Mouse (Mus musculus) forebrain, embryonic 15.5 days (tissue): ENCODE measurements at regions not wholly inside any gene's neighbourhood (a gene's known extent, or its start where the extent isn't known, plus 50 kb on each side); places are given as distances from the start of the nearest gene placed in this dataset.

ENCODE experiments used
- ATAC-seq: fragments of 200-750 bp; cut with Nextera tagmentation; replicated peaks from 2 replicates; pipeline ENCODE4 v1.8.0; 2017; ENCODE audit warnings: mild to moderate bottlenecking, moderate TSS enrichment, moderate library complexity
- H3K27ac ChIP-seq: fragments of 300-500 bp; sonication (generic); replicated peaks from 2 replicates; pipeline ENCODE4 v1.5.1; 2015; ENCODE audit warnings: mild to moderate bottlenecking, inconsistent platforms
- H3K27me3 ChIP-seq: fragments of 300-500 bp; sonication (generic); 2 replicates; pipeline ENCODE4 v1.6.1; 2015; ENCODE audit warnings: inconsistent platforms
- H3K36me3 ChIP-seq: fragments of 300-500 bp; sonication (generic); 2 replicates; pipeline ENCODE4 v1.6.1; 2015; ENCODE audit warnings: mild to moderate bottlenecking, inconsistent platforms
- H3K4me1 ChIP-seq: fragments of 300-500 bp; sonication (generic); 2 replicates; pipeline ENCODE4 v1.6.1; 2015; ENCODE audit warnings: inconsistent platforms
- H3K4me2 ChIP-seq: fragments of 300-500 bp; sonication (generic); replicated peaks from 2 replicates; pipeline ENCODE4 v1.6.1; 2015; ENCODE audit warnings: mild to moderate bottlenecking, inconsistent platforms
- H3K4me3 ChIP-seq: fragments of 300-500 bp; sonication (generic); 2 replicates; pipeline ENCODE4 v1.5.1; 2015; ENCODE audit warnings: mild to moderate bottlenecking, inconsistent platforms
- H3K9ac ChIP-seq: fragments of 300-500 bp; sonication (generic); replicated peaks from 2 replicates; pipeline ENCODE4 v1.6.1; 2015; ENCODE audit warnings: mild to moderate bottlenecking, inconsistent platforms
- H3K9me3 ChIP-seq: fragments of 300-500 bp; sonication (generic); 2 replicates; pipeline ENCODE4 v1.6.1; 2016; ENCODE audit warnings: inconsistent platforms
- WGBS: fragments of 180-500 bp; shearing (Covaris S2); methylation state at CpG from one replicate; pipeline ENCODE4 v1.1.7; 2015; ENCODE audit warnings: mixed read lengths; 5-methylcytosine and 5-hydroxymethylcytosine counted together

DNA sequence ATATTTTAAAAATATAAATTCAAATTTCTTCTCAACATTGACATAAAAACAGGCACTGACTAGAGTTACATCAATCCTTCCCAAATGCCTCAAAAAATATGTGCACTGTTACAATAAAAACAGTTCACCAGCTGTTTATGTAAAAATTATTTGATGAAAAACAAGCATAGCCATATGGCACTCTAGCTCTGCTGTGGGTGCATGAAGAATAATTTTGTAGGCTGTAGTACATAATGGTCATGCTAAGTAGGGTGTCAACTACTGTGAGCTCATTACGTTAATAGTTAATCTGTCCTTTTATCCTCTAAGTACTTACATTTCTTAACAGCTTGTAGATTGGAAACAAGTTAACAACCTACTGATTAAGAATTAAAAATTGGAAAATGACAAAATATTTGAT is 56.5 kb downstream of the Pet2 start:
- Histone ChIP-seq H3K27me3 (no peaks in the 10 kb centered on the region), H3K4me2 (no peak overlapping the region), H3K9ac (no peak overlapping the region), H3K4me3 (no peak overlapping the region), H3K27ac (no peak overlapping the region), H3K4me1 (no peaks in the 10 kb centered on the region), H3K9me3 (no peaks in the 10 kb centered on the region), H3K36me3 (no peaks in the 10 kb centered on the region)
- 0 out of 2 replicates have a peak, but pooled peaks have one; percentile 63 for ATAC-seq
- 50% methylated on average over 1 of the region's 1 CpGs for WGBS
